8 mouse cellular contexts compared by ENCODE assay signal in genomic region chr2:31847908-31848307, GRCm38 (mm10). TPM values are rescaled to one million over a fixed set of nuclear protein-coding genes. Genes with fewer than 3 reads are reported as not detected.
DNase-seq lines count a peak whose midpoint lies in the region; ATAC-seq and TF ChIP-seq lines count a peak whose summit lies in the region.

No protein-coding gene starts in this region.

- no peak overlapping the region for H3K27ac ChIP-seq in cerebellum, adult 2 months (ENCODE audit: insufficient read depth, low read length)

- H3K27me3 ChIP-seq in cerebellum, adult 2 months (ENCODE audit: control insufficient read depth, insufficient read depth, low read length), result no peaks in the 10 kb centered on the region; the same call in 1 of the 2 replicates

- H3K4me1 ChIP-seq in cerebellum, adult 2 months (ENCODE audit: control insufficient read depth, insufficient read depth, low read length), result no peaks in the 10 kb centered on the region; the same call in 1 of the 2 replicates

- H3K4me3 ChIP-seq in cerebellum, adult 2 months (replicated peaks; ENCODE audit: insufficient read depth, low read depth, low read length), result no peak overlapping the region

- WGBS in cerebellum, adult 2 months, result 47% methylated on average over 6 of the region's 6 CpGs

- DNase-seq in retina, postnatal 1 day, result peak; percentile 35
- DNase-seq in retina, embryonic 14.5 days (ENCODE audit: low spot score), result no peak
- peak; percentile 48 to 63 for DNase-seq in cerebellum, adult 2 months
- peak; percentile 29 to 60 for DNase-seq in kidney, adult 8-10 months
- peak; percentile 30 for DNase-seq in lung, postnatal 10 days
- peak; percentile 76 for DNase-seq in thymus, postnatal 14 days
- DNase-seq in embryo, embryonic 10.5 days (ENCODE audit: low spot score), result no peak

- no peak for ATAC-seq in megakaryocyte, adult 5-6 weeks (ENCODE audit: poor library complexity, severe bottlenecking)

- TF ChIP-seq POLR2A in cerebellum, adult 2 months (IDR thresholded peaks at IDR 0.05; ENCODE audit: borderline replicate concordance, insufficient read depth, low read length), result no peak

- peak; percentile 76; the same call in 1 of the 2 replicates for TF ChIP-seq CTCF in cerebellum, adult 2 months (IDR thresholded peaks at IDR 0.05; ENCODE audit: borderline replicate concordance, insufficient read depth, low read depth, low read length)

RNA-seq across cellular contexts. Expression of gene Fibcd1, which starts 2.1 kb away (rescaled TPM):
- 1.3 and 1.5 TPM in 2 replicates for polyA plus RNA-seq in cerebellum, adult 2 months (2012; rRNA removed)
- not detected in 2 replicates for total RNA-seq in megakaryocyte, adult 5-6 weeks (2015)
- total RNA-seq in megakaryocyte, adult 5-6 weeks (2017), result 0.04 TPM in 1 of 2 replicates, not detected in the other

RNA-seq across cellular contexts. Expression of gene Qrfp, which starts 37.5 kb away (rescaled TPM):
- polyA plus RNA-seq in cerebellum, adult 2 months (2012; rRNA removed), result not detected in 2 replicates
- total RNA-seq in megakaryocyte, adult 5-6 weeks (2015), result 0.57 and 0.65 TPM in 2 replicates
- 0.04 and 0.29 TPM in 2 replicates for total RNA-seq in megakaryocyte, adult 5-6 weeks (2017)

RNA-seq across cellular contexts. Expression of gene Lamc3, which starts 39.2 kb away (rescaled TPM):
- 3.8 and 4.0 TPM in 2 replicates for polyA plus RNA-seq in cerebellum, adult 2 months (2012; rRNA removed)
- not detected in 2 replicates for total RNA-seq in megakaryocyte, adult 5-6 weeks (2015)
- not detected in 2 replicates for total RNA-seq in megakaryocyte, adult 5-6 weeks (2017)

Comparison
In these comparisons a context has a peak if more than half of its experiments do, and no peak if none do; other contexts are left out.
1. DNase-seq: peak in retina, postnatal 1 day (single experiment), cerebellum, adult 2 months (2 of 2), kidney, adult 8-10 months (2 of 2), lung, postnatal 10 days (single experiment) and thymus, postnatal 14 days (single experiment); none in retina, embryonic 14.5 days (single experiment) and embryo, embryonic 10.5 days (single experiment).